Mouse (Mus musculus) C2C12 (cell line): ENCODE data around the gene Wdfy1. TPM values are rescaled to one million over a fixed set of nuclear protein-coding genes. Genes with fewer than 3 reads are reported as not detected.

Experiments
- H3K27me3 ChIP-seq: one replicate; pipeline ENCODE4 v1.6.1; 2011; ENCODE audit not compliant: control insufficient read depth, insufficient read depth, insufficient read length
- H3K36me3 ChIP-seq: one replicate; pipeline ENCODE4 v1.6.1; 2011; ENCODE audit not compliant: control insufficient read depth, insufficient read depth
- H3K4me3 ChIP-seq: one replicate; pipeline ENCODE4 v1.5.1; 2011; ENCODE audit warnings: mild to moderate bottlenecking, control low read depth; ENCODE audit not compliant: poor library complexity, insufficient read depth, severe bottlenecking
- H3K79me2 ChIP-seq: one replicate; pipeline ENCODE4 v1.6.1; 2011; ENCODE audit not compliant: control insufficient read depth, insufficient read depth
- H3K79me3 ChIP-seq: one replicate; pipeline ENCODE4 v1.6.1; 2011; ENCODE audit warnings: low read depth, control low read depth
- H3ac ChIP-seq: one replicate; pipeline ENCODE3; 2011; ENCODE audit warnings: low read depth; ENCODE audit not compliant: control insufficient read depth, insufficient read length
- CEBPB ChIP-seq: IDR thresholded peaks from one replicate; pipeline ENCODE4 v1.6.1; 2011; ENCODE audit warnings: low read depth, mild to moderate bottlenecking, control low read depth, moderate library complexity
- CTCF ChIP-seq: IDR thresholded peaks from one replicate; pipeline ENCODE4 v1.5.1; 2011; ENCODE audit not compliant: control insufficient read depth, insufficient read depth, insufficient read length
- FOSL1 ChIP-seq: IDR thresholded peaks from one replicate; pipeline ENCODE4 v1.8.0; 2011; ENCODE audit warnings: mild to moderate bottlenecking, low read length; ENCODE audit not compliant: poor library complexity, insufficient read depth, severe bottlenecking
- MAX ChIP-seq: IDR thresholded peaks from one replicate; pipeline ENCODE4 v1.6.1; 2011; ENCODE audit warnings: mild to moderate bottlenecking, control low read depth
- MYOD1 ChIP-seq: IDR thresholded peaks from one replicate; pipeline ENCODE4 v1.6.1; 2011; ENCODE audit warnings: low read depth; ENCODE audit not compliant: control insufficient read depth, insufficient read length
- MYOG ChIP-seq: IDR thresholded peaks from one replicate; pipeline ENCODE4 v1.6.1; 2011; ENCODE audit not compliant: control insufficient read depth, insufficient read length; ENCODE audit errors: extremely low read depth
- USF1 ChIP-seq: IDR thresholded peaks from one replicate; pipeline ENCODE4 v1.6.1; 2011; ENCODE audit warnings: low read depth, mild to moderate bottlenecking, control low read depth, moderate library complexity
- polyA plus RNA-seq: library from polyadenylated mRNA; unstranded; fragments of >200 nt; fragmentation: generic; extraction: Trizol; gene quantifications from one replicate; pipeline ENCODE4 v1.2.1, GENCODE M21; 2012; ENCODE audit warnings: missing spikeins

Wdfy1 gene
- polyA plus RNA-seq, 1 experiment, result 22.7 TPM

GRCm38 (mm10) chr1:79752714-79753340, 23.1 kb downstream of the Wdfy1 start:
- H3K27me3 ChIP-seq, result no peaks in the 10 kb centered on the region
- H3K79me2 ChIP-seq, result peaks cover 49% of the 10 kb centered on the region
- no peaks in the 10 kb centered on the region for H3K36me3 ChIP-seq
- no peak for TF ChIP-seq CTCF
- no peak for TF ChIP-seq CEBPB
- no peak for TF ChIP-seq FOSL1
- no peak for TF ChIP-seq MYOD1
- no peak for TF ChIP-seq MAX
- TF ChIP-seq MYOG, result no peak
- no peak for TF ChIP-seq USF1
- H3K79me3 ChIP-seq, result peaks cover 16% of the 10 kb centered on the region
- H3K4me3 ChIP-seq, result no peak overlapping the region
- H3ac ChIP-seq, result no peak overlapping the region

GRCm38 (mm10) chr1:79752015-79752695, 23.8 kb downstream of the Wdfy1 start:
- Histone ChIP-seq H3K27me3 (no peaks in the 10 kb centered on the region), H3K79me3 (peaks cover 16% of the 10 kb centered on the region), H3K79me2 (peaks cover 42% of the 10 kb centered on the region), H3K4me3 (no peak overlapping the region), H3ac (no peak overlapping the region), H3K36me3 (no peaks in the 10 kb centered on the region)
- TF ChIP-seq FOSL1 (no peak), MYOD1 (no peak), MYOG (no peak), CTCF (no peak), USF1 (no peak), CEBPB (no peak), MAX (no peak)

GRCm38 (mm10) chr1:79751186-79751585, 24.8 kb downstream of the Wdfy1 start:
- no peak overlapping the region for H3K4me3 ChIP-seq
- H3ac ChIP-seq, result no peak overlapping the region
- peaks cover 12% of the 10 kb centered on the region for H3K79me3 ChIP-seq
- no peaks in the 10 kb centered on the region for H3K36me3 ChIP-seq
- no peaks in the 10 kb centered on the region for H3K27me3 ChIP-seq
- TF ChIP-seq MYOG, result no peak
- no peak for TF ChIP-seq MYOD1
- no peak for TF ChIP-seq FOSL1
- no peak for TF ChIP-seq CTCF
- no peak for TF ChIP-seq CEBPB
- no peak for TF ChIP-seq MAX
- no peak for TF ChIP-seq USF1
- H3K79me2 ChIP-seq, result peaks cover 33% of the 10 kb centered on the region

GRCm38 (mm10) chr1:79746056-79746455, 29.9 kb downstream of the Wdfy1 start:
- TF ChIP-seq MYOD1 (no peak), USF1 (no peak), CTCF (no peak), MYOG (no peak), FOSL1 (no peak), MAX (no peak)
- Histone ChIP-seq H3K79me3 (peaks cover 5% of the 10 kb centered on the region), H3K36me3 (no peaks in the 10 kb centered on the region), H3K79me2 (peaks cover 17% of the 10 kb centered on the region), H3ac (no peak overlapping the region), H3K27me3 (no peaks in the 10 kb centered on the region), H3K4me3 (no peak overlapping the region)

GRCm38 (mm10) chr1:79743385-79743784, 32.6 kb downstream of the Wdfy1 start:
- no peak overlapping the region for H3ac ChIP-seq
- H3K27me3 ChIP-seq, result no peaks in the 10 kb centered on the region
- H3K79me3 ChIP-seq, result no peaks in the 10 kb centered on the region
- TF ChIP-seq CTCF (no peak), MAX (no peak)
- no peak overlapping the region for H3K4me3 ChIP-seq
- peaks cover 9% of the 10 kb centered on the region for H3K79me2 ChIP-seq
- peaks cover 2% of the 10 kb centered on the region for H3K36me3 ChIP-seq

- TF ChIP-seq FOSL1, result no peak
- no peak for TF ChIP-seq CTCF
- no peak for TF ChIP-seq CEBPB
- no peak for TF ChIP-seq MYOD1
- TF ChIP-seq MAX, result no peak
- TF ChIP-seq USF1, result no peak
- no peak for TF ChIP-seq MYOG
- Histone ChIP-seq H3K27me3 (no peaks in the 10 kb centered on the region), H3K79me2 (peaks cover 9% of the 10 kb centered on the region)
Measured at GRCm38 (mm10) chr1:79742949-79743348, 33.0 kb downstream of the Wdfy1 start.

More at GRCm38 (mm10) chr1:79742949-79743348, 33.0 kb downstream of the Wdfy1 start:
- no peak overlapping the region for H3K4me3 ChIP-seq
- peaks cover 6% of the 10 kb centered on the region for H3K36me3 ChIP-seq
- H3ac ChIP-seq, result no peak overlapping the region
- H3K79me3 ChIP-seq, result no peaks in the 10 kb centered on the region
